Mouse (Mus musculus): ENCODE data around the gene Celf1. TPM values are rescaled to one million over a fixed set of nuclear protein-coding genes. Genes with fewer than 3 reads are reported as not detected.

The Celf1 gene
- polyA plus RNA-seq, 1 experiment = 19.8 TPM

- no peak overlapping the region for H3K4me3 ChIP-seq (ENCODE audit: control insufficient read depth, low read depth, low read length)
- H3K27ac ChIP-seq (ENCODE audit: control insufficient read depth, insufficient read depth, low read depth, low read length) = no peak overlapping the region
- TF ChIP-seq CTCF (IDR thresholded peaks at IDR 0.05; ENCODE audit: control insufficient read depth, insufficient read depth, insufficient replicate concordance, low read depth, low read length) = no peak
- TF ChIP-seq POLR2A (IDR thresholded peaks at IDR 0.05; ENCODE audit: control insufficient read depth, low read depth, low read length) = no peak
- H3K27me3 ChIP-seq (ENCODE audit: control insufficient read depth, insufficient read depth, low read length) = no peaks in the 10 kb centered on the region
- peaks cover 15% of the 10 kb centered on the region for H3K4me1 ChIP-seq (ENCODE audit: control insufficient read depth, insufficient read depth, low read length)
- H3K36me3 ChIP-seq (ENCODE audit: control insufficient read depth, insufficient read depth, low read length) = no peaks in the 10 kb centered on the region
These were observed 107.2 kb downstream of the Celf1 start for GRCm38 (mm10) chr2:91047359-91047758.

GRCm38 (mm10) chr2:91051917-91052316, 111.7 kb downstream of the Celf1 start:
- H3K36me3 ChIP-seq (ENCODE audit: control insufficient read depth, insufficient read depth, low read length) = peaks cover 2% of the 10 kb centered on the region
- H3K4me3 ChIP-seq (ENCODE audit: control insufficient read depth, low read depth, low read length) = no peak overlapping the region; the same call in 1 of the 2 replicates
- no peak overlapping the region for H3K27ac ChIP-seq (ENCODE audit: control insufficient read depth, insufficient read depth, low read depth, low read length)
- peaks cover 4% of the 10 kb centered on the region; the same call in 1 of the 2 replicates for H3K4me1 ChIP-seq (ENCODE audit: control insufficient read depth, insufficient read depth, low read length)
- TF ChIP-seq CTCF (IDR thresholded peaks at IDR 0.05; ENCODE audit: control insufficient read depth, insufficient read depth, insufficient replicate concordance, low read depth, low read length) = no peak
- no peak for TF ChIP-seq POLR2A (IDR thresholded peaks at IDR 0.05; ENCODE audit: control insufficient read depth, low read depth, low read length)
- no peaks in the 10 kb centered on the region for H3K27me3 ChIP-seq (ENCODE audit: control insufficient read depth, insufficient read depth, low read length)

DNA sequence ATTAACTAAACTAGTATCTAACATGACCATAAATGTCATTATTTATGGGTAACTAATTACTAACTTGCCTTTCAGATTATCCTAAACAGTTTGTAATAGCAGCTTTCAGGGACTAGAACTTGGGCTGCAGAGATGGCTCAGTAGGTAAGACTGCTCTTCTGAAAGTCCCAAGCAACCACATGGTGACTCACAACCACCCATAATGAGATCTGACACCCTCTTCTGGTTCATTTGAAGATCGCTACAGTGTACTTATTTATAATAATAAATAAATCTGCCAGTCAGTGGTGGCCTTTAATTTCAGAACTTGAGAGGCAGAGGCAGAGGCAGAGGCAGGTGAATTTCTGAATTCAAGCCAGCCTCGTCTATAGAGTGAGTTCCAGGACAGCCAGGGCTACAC, 112.6 kb downstream of the Celf1 start:
- Histone ChIP-seq H3K4me3 (ENCODE audit: control insufficient read depth, low read depth, low read length) (no peak overlapping the region), H3K36me3 (ENCODE audit: control insufficient read depth, insufficient read depth, low read length) (peaks cover 5% of the 10 kb centered on the region), H3K27me3 (ENCODE audit: control insufficient read depth, insufficient read depth, low read length) (no peaks in the 10 kb centered on the region), H3K4me1 (ENCODE audit: control insufficient read depth, insufficient read depth, low read length) (peaks cover 4% of the 10 kb centered on the region; the same call in 1 of the 2 replicates), H3K27ac (ENCODE audit: control insufficient read depth, insufficient read depth, low read depth, low read length) (no peak overlapping the region)
- TF ChIP-seq POLR2A (IDR thresholded peaks at IDR 0.05; ENCODE audit: control insufficient read depth, low read depth, low read length) (no peak), CTCF (IDR thresholded peaks at IDR 0.05; ENCODE audit: control insufficient read depth, insufficient read depth, insufficient replicate concordance, low read depth, low read length) (no peak)

DNA sequence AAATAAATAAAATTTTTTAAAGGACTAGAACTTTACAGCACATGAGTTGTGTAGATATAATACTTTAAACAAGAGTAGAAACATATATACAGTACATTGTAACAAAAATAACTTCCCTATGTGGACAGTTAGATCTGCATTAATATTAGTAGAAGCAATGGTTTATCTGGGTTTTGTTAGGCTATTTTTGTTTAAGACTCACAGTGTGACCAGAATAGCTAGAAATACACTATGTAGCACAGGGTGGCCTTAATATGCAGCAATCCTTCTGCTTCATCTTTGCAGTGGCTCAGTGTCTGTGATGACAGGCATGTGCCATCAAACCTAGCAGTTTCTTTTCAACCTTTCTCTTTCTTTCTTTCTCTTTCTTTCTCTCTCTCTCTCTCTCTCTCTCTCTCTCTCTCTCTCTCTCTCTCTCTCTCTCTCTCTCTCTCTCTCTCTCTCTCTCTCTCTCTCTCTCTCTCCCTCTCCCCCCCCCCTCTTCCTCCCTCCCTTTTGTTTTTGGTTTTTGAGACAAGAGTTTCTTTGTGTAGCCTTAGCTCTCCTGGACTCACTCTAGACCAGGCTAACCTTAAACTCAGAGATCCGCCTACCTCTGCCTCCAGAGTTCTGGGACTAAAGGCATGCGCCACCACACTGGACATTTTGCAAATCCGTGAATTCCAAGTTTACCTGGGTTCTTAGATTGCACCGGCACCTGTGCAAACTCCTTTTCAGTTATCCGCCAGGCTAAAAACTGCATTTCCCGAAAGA, 113.2 kb downstream of the Celf1 start:
- Histone ChIP-seq H3K27ac (ENCODE audit: control insufficient read depth, insufficient read depth, low read depth, low read length) (peak overlapping the region; percentile 63; the same call in 1 of the 2 replicates), H3K4me1 (ENCODE audit: control insufficient read depth, insufficient read depth, low read length) (peaks cover 4% of the 10 kb centered on the region; the same call in 1 of the 2 replicates), H3K27me3 (ENCODE audit: control insufficient read depth, insufficient read depth, low read length) (no peaks in the 10 kb centered on the region), H3K4me3 (ENCODE audit: control insufficient read depth, low read depth, low read length) (peak overlapping the region; percentile 79), H3K36me3 (ENCODE audit: control insufficient read depth, insufficient read depth, low read length) (peaks cover 6% of the 10 kb centered on the region)
- TF ChIP-seq POLR2A (IDR thresholded peaks at IDR 0.05; ENCODE audit: control insufficient read depth, low read depth, low read length) (no peak), CTCF (IDR thresholded peaks at IDR 0.05; ENCODE audit: control insufficient read depth, insufficient read depth, insufficient replicate concordance, low read depth, low read length) (no peak)

DNA sequence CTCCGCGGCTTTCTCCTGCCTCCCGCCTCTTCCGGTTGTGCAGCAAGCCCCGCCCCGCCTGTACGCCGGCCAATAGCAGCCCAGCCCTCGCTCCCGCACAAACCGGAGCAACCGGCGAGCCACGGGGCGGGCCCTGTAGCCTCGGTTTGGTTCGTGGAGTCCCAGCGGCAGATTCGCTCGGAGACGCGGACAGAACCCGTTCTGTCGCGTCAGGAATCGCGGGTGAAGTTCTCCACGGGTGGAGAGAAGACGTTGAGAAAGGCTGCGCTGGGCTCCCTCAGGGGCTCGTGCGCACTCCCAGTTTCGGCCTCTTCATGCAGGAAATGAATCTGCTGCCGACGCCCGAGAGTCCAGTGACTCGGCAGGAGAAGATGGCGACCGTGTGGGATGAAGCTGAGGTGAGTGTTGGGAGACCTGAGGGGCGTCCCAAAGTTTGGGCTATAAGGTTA, 113.8 kb downstream of the Celf1 start, which contains the start of gene Psmc3:
Psmc3 (plus strand) TSS at position 76 of the 449 bp plus-strand sequence.
- Histone ChIP-seq H3K27me3 (ENCODE audit: control insufficient read depth, insufficient read depth, low read length) (no peaks in the 10 kb centered on the region), H3K36me3 (ENCODE audit: control insufficient read depth, insufficient read depth, low read length) (peaks cover 6% of the 10 kb centered on the region), H3K4me1 (ENCODE audit: control insufficient read depth, insufficient read depth, low read length) (peaks cover 4% of the 10 kb centered on the region; the same call in 1 of the 2 replicates), H3K4me3 (ENCODE audit: control insufficient read depth, low read depth, low read length) (peak within 1 kb of the TSS; percentile 79), H3K27ac (ENCODE audit: control insufficient read depth, insufficient read depth, low read depth, low read length) (peak within 1 kb of the TSS; percentile 82)
- TF ChIP-seq POLR2A (IDR thresholded peaks at IDR 0.05; ENCODE audit: control insufficient read depth, low read depth, low read length) (peak; percentile 92), CTCF (IDR thresholded peaks at IDR 0.05; ENCODE audit: control insufficient read depth, insufficient read depth, insufficient replicate concordance, low read depth, low read length) (no peak)

DNA sequence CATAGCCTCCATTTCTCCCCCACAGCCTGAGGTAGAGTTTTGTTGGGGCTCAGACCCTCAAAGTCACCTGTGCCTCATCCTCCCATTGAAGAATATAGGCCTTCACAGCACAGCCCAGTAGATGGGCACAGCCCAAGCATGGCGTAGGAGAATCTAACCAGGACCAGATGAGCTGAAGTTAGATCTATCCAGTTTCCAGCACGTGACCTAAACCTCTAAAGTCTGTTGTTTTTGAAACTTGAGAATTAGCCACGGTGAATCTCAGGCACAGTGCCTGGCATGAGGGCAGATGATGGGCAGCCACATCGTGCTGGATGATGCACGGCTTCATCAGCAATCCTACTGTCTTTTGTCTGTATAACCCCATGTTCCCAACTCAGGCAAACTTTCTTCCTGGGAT, 118.3 kb downstream of the Celf1 start:
- Histone ChIP-seq H3K36me3 (ENCODE audit: control insufficient read depth, insufficient read depth, low read length) (peaks cover 6% of the 10 kb centered on the region), H3K27ac (ENCODE audit: control insufficient read depth, insufficient read depth, low read depth, low read length) (no peak overlapping the region), H3K4me1 (ENCODE audit: control insufficient read depth, insufficient read depth, low read length) (peaks cover 4% of the 10 kb centered on the region; the same call in 1 of the 2 replicates), H3K27me3 (ENCODE audit: control insufficient read depth, insufficient read depth, low read length) (no peaks in the 10 kb centered on the region), H3K4me3 (ENCODE audit: control insufficient read depth, low read depth, low read length) (no peak overlapping the region)
- TF ChIP-seq POLR2A (IDR thresholded peaks at IDR 0.05; ENCODE audit: control insufficient read depth, low read depth, low read length) (no peak), CTCF (IDR thresholded peaks at IDR 0.05; ENCODE audit: control insufficient read depth, insufficient read depth, insufficient replicate concordance, low read depth, low read length) (no peak)

- H3K4me1 ChIP-seq (ENCODE audit: control insufficient read depth, insufficient read depth, low read length) = peaks cover 4% of the 10 kb centered on the region; the same call in 1 of the 2 replicates
- no peak overlapping the region for H3K27ac ChIP-seq (ENCODE audit: control insufficient read depth, insufficient read depth, low read depth, low read length)
- H3K4me3 ChIP-seq (ENCODE audit: control insufficient read depth, low read depth, low read length) = no peak overlapping the region
- H3K36me3 ChIP-seq (ENCODE audit: control insufficient read depth, insufficient read depth, low read length) = peaks cover 6% of the 10 kb centered on the region
- no peak for TF ChIP-seq POLR2A (IDR thresholded peaks at IDR 0.05; ENCODE audit: control insufficient read depth, low read depth, low read length)
- no peak for TF ChIP-seq CTCF (IDR thresholded peaks at IDR 0.05; ENCODE audit: control insufficient read depth, insufficient read depth, insufficient replicate concordance, low read depth, low read length)
- no peaks in the 10 kb centered on the region for H3K27me3 ChIP-seq (ENCODE audit: control insufficient read depth, insufficient read depth, low read length)
These were observed 119.2 kb downstream of the Celf1 start for GRCm38 (mm10) chr2:91059376-91059775.

Data from testis, adult 2 months (tissue).